Mouse (Mus musculus) mammary gland, adult 2 months (tissue): ENCODE results near the gene Slc38a8. TPM values are rescaled to one million over a fixed set of nuclear protein-coding genes. Genes with fewer than 3 reads are reported as not detected.

Experiments used
- polyA plus RNA-seq: library from polyadenylated mRNA; depleted of rRNA; stranded (reverse); fragments of >200 nt; gene quantifications from 2 replicates; pipeline ENCODE4 v1.2.3, GENCODE M21; 2012; ENCODE audit warnings: low replicate concordance; rRNA removed

Slc38a8 gene
- 0.05 and 0.16 TPM in 2 replicates for polyA plus RNA-seq

GRCm38 (mm10) chr8:119501598-119501997 lies at the start of gene Slc38a8:
Slc38a8 (minus strand) TSS chr8:119501698.

DNA sequence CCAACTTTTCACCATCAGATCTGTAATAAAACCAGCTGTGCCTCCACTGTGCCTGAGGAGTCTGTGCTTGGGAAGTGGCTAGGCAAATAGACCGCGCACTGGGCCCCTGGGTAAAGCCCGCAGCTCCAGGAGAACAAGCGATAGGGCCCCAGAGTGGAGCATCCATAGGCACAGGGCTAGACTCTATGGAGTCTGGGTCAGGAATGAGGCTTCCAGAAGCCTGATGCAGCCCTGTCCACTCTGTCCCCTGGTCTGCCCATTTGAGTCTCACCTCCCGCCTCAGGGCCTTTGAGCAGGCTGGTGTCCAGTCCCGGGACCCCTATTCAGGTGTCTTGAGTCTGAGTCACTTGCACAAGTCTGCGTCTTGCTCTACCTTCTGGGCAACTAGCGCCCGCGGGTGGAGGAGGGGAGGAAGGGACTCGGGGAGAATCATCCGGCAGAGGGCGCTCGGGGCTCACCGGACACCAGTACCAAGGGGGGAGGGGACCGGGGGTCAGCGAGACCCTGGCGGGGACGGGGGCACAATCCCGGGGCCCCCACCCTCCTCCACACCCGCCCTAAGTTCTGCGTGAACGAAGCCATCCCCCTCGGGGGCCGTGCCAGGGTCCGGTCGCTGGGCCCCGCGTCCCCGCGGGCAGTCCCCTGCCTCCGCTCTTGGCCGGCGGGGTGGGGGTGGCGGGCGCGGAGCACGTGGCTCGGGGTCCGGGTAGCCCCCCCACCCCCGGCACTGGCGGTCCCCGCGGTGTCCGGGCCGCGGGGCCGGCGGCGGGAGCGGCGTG lies 55.1 kb downstream of the Slc38a8 start, which contains the start of gene Necab2:
Necab2 (plus strand) TSS at position 509 of the 779 bp plus-strand sequence.

DNA sequence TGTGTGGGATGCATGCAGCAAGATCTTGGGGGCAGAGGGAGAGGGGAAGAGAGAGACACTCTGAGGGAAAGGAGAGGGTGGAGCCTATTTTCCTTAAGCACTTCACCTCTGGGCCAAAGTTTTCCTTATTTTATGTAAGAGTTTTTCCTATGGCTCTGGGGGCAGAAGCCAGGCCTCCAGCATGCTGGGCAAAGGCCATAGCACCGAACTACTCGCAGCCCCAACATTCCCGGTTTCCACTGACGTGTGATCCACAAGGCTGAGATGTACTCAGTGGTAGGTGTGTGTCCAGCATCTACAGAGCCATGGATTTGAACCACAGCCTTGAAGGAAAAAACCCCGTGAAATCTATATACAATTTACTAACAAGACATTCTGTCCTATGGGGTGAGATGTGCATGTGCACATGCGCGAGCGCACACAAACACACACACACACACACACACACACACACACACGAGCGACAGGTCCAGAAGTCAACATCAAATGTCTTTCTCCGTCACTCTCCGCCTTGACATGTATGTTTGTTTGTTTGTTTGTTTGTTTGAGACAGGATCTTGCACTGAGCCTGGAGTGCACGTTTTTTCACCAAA lies 67.8 kb downstream of the Slc38a8 start, which contains the start of gene Osgin1:
Osgin1 (plus strand) TSS at position 543 of the 593 bp plus-strand sequence.

Other genes with a start within 250 kb of the Slc38a8 start
- gene Hsbp1, start 157.2 kb downstream of the Slc38a8 start, polyA plus RNA-seq, result 70.2 and 126 TPM in 2 replicates
- 45.3 and 61.0 TPM in 2 replicates for gene Mlycd, start 106.8 kb downstream of the Slc38a8 start, polyA plus RNA-seq
- gene Osgin1, start 67.6 kb downstream of the Slc38a8 start, polyA plus RNA-seq, result 26.0 and 28.9 TPM in 2 replicates
- gene Necab2, start 55.0 kb downstream of the Slc38a8 start, polyA plus RNA-seq, result 0.88 and 1.0 TPM in 2 replicates
- gene Mbtps1, start 57.0 kb upstream of the Slc38a8 start, polyA plus RNA-seq, result 76.3 and 88.2 TPM in 2 replicates
- gene Hsdl1, start 73.5 kb upstream of the Slc38a8 start, polyA plus RNA-seq, result 22.5 and 27.9 TPM in 2 replicates
- not detected in 2 replicates for gene Dnaaf1, start 73.5 kb upstream of the Slc38a8 start, polyA plus RNA-seq
- gene Taf1c, start 103.5 kb upstream of the Slc38a8 start, polyA plus RNA-seq, result 21.6 and 47.0 TPM in 2 replicates
- not detected in 2 replicates for gene Adad2, start 111.0 kb upstream of the Slc38a8 start, polyA plus RNA-seq
- 1.4 and 1.7 TPM in 2 replicates for gene Kcng4, start 134.0 kb upstream of the Slc38a8 start, polyA plus RNA-seq
- 8.0 and 21.8 TPM in 2 replicates for gene Wfdc1, start 164.7 kb upstream of the Slc38a8 start, polyA plus RNA-seq
- 2.5 and 2.9 TPM in 2 replicates for gene Atp2c2, start 198.3 kb upstream of the Slc38a8 start, polyA plus RNA-seq